Mouse (Mus musculus) erythroblast, embryonic 14.5 days (primary cell): ENCODE measurements at regions not wholly inside any gene's neighbourhood (a gene's known extent, or its start where the extent isn't known, plus 50 kb on each side); places are given as distances from the start of the nearest gene placed in this dataset.

Experiments
- GATA1 ChIP-seq: IDR thresholded peaks from 2 replicates; pipeline ENCODE4 v1.6.1; 2012; ENCODE audit warnings: low read length, inconsistent platforms, mixed read lengths
- TAL1 ChIP-seq: IDR thresholded peaks from 3 replicates; pipeline ENCODE4 v1.6.1; 2012; ENCODE audit warnings: low read length, inconsistent platforms, mixed read lengths

DNA sequence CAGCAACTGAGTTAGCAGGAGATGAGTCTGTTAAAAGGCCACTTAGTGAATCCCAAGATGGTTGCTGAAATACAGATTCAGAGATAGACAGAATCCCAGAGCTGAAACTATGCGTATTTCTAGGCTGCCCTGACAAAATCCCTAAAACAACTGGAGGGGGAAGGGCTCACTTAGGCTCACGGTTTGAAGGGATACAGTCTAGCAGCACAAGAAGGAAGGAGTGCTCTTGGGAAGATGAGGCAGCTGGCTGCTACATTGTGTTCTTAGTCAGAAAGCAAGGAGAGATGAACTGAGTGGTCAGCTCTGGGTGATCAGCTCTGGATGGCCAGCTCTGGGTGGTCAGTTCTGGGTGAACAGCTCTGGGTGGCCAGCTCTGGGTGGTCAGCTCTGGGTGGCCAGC, 180.6 kb downstream of the Cbln4 start:
- TF ChIP-seq GATA1 (no peak), TAL1 (no peak)
